Mouse (Mus musculus) 416B (cell line): ENCODE measurements at regions not wholly inside any gene's neighbourhood (a gene's known extent, or its start where the extent isn't known, plus 50 kb on each side); places are given as distances from the start of the nearest gene placed in this dataset.

Experiments used
- DNase-seq: peaks from one replicate; pipeline ENCODE4 v3.0.0; 2011; ENCODE audit warnings: low read depth

DNA sequence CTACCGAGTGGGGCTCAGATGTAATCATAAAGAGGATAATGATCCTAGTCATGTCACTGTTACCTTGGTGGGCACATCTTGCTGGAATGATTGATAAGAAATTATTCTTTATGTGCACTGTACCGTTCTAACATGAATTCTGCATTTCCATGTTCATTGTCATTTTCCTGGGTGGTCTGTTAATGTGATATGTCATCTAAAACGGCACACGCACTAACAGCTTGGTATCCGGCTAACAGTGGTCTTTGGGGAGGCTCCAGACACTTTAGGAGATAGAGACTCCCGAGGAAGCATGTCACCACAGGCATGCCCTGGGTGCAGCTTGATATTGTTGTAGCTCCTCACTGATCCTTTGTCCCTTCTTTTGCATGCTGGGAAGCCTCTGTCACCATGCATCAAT, 1096.1 kb downstream of the Car8 start:
- DNase-seq = no peak

GRCm38 (mm10) chr4:7112159-7112558, 1126.7 kb downstream of the Car8 start:
- DNase-seq = peak; percentile 46

GRCm38 (mm10) chr4:7092957-7093356, 1145.9 kb downstream of the Car8 start:
- DNase-seq = peak; percentile 82

DNA sequence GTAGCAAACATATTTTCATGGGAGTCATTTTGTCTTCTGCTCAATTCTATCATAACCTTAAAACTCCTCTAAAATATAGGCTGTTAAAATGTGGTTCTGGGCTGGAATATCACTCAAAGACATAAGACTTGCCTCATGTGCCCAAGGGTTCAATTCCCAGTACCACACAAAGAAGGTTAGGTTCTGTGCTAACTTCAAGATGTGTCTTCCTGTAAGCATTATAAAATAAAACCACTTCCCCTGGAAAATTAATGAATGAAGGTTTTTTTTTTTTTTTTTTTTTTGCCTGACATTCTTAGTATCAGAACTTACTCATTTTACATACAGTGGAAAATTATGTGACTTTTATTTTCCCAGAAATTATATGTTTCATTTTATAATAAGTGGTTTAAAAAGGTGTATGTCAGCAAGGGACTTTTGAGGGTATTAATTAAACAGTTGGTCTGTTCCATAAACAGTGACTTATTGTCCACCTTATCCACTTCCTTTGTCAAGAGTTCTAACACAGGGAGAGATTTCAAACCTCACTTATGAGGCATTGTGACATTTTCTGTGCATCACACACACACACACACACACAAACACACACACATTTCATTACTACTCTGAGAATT, 1147.5 kb downstream of the Car8 start:
- DNase-seq = peak; percentile 38
